ENCODE assay signal across 8 mouse cellular contexts in genomic region chr11:49250422-49251379, GRCm38 (mm10). TPM values are rescaled to one million over a fixed set of nuclear protein-coding genes. Genes with fewer than 3 reads are reported as not detected.
A peak's percentile ranks its signal among the peaks of the same experiment; 100 is the strongest.
DNase-seq lines count a peak whose midpoint lies in the region; ATAC-seq lines count a peak whose summit lies in the region.

No protein-coding gene starts in this region.

- H3K4me2 ChIP-seq in intestine, embryonic 14.5 days (ENCODE audit: low read length) = peak overlapping the region; percentile 87
- peak overlapping the region; percentile 73 for H3K4me2 ChIP-seq in limb, embryonic 12.5 days
- H3K4me2 ChIP-seq in midbrain, embryonic 13.5 days (replicated peaks) = peak overlapping the region; percentile 85

- H3K9me3 ChIP-seq in intestine, embryonic 14.5 days (ENCODE audit: control insufficient read depth, low read length) = no peaks in the 10 kb centered on the region
- no peaks in the 10 kb centered on the region for H3K9me3 ChIP-seq in limb, embryonic 12.5 days
- no peaks in the 10 kb centered on the region for H3K9me3 ChIP-seq in midbrain, embryonic 13.5 days

- H3K9ac ChIP-seq in intestine, embryonic 14.5 days (ENCODE audit: low read length) = peak overlapping the region; percentile 78
- peak overlapping the region; percentile 93 for H3K9ac ChIP-seq in limb, embryonic 12.5 days (replicated peaks)
- peak overlapping the region; percentile 84 for H3K9ac ChIP-seq in midbrain, embryonic 13.5 days (replicated peaks)

- peaks cover 51% of the 10 kb centered on the region for H3K4me1 ChIP-seq in intestine, embryonic 14.5 days (replicated peaks; ENCODE audit: control insufficient read depth, insufficient read depth, low read length)
- peaks cover 38% of the 10 kb centered on the region for H3K4me1 ChIP-seq in limb, embryonic 12.5 days (replicated peaks)
- peaks cover 53% of the 10 kb centered on the region for H3K4me1 ChIP-seq in midbrain, embryonic 13.5 days (replicated peaks)

- intact Hi-C loops in gastrocnemius, postnatal 36 days (cut with DNase I) = loop anchor here (2.0 to 10.0 kb wide), 2 partner anchors 48 to 376 kb away; partner anchors contain the start of genes Irgm1 and Zfp62

- ATAC-seq in intestine, embryonic 14.5 days (replicated peaks; ENCODE audit: low FRiP score, low TSS enrichment, low read depth) = peak; percentile 93
- peak; percentile 92 for ATAC-seq in limb, embryonic 12.5 days (ENCODE audit: insufficient number of reproducible peaks, insufficient read depth, low FRiP score, low TSS enrichment, low read depth)
- ATAC-seq in midbrain, embryonic 13.5 days = peak; percentile 92

- H3K27ac ChIP-seq in intestine, embryonic 14.5 days (ENCODE audit: low read depth) = peak overlapping the region; percentile 88
- H3K27ac ChIP-seq in limb, embryonic 12.5 days = peak overlapping the region; percentile 95
- H3K27ac ChIP-seq in midbrain, embryonic 13.5 days = peak overlapping the region; percentile 62

- 2% methylated on average over 45 of the region's 45 CpGs for WGBS in intestine, embryonic 14.5 days
- 2% methylated on average over 45 of the region's 45 CpGs for WGBS in limb, embryonic 12.5 days
- 3% methylated on average over 44 of the region's 45 CpGs for WGBS in midbrain, embryonic 13.5 days

- H3K36me3 ChIP-seq in intestine, embryonic 14.5 days (ENCODE audit: control insufficient read depth, insufficient read depth, low read length) = peaks cover 31% of the 10 kb centered on the region
- peaks cover 36% of the 10 kb centered on the region for H3K36me3 ChIP-seq in limb, embryonic 12.5 days
- H3K36me3 ChIP-seq in midbrain, embryonic 13.5 days = peaks cover 16% of the 10 kb centered on the region

- DNase-seq in layer of hippocampus, adult 11-12 months (ENCODE audit: low spot score) = peak; percentile 75
- DNase-seq in layer of hippocampus, adult 9-10 months (ENCODE audit: low spot score) = no peak
- peak; percentile 71 for DNase-seq in embryo, embryonic 11.5 days (ENCODE audit: low read depth, low spot score)
- DNase-seq in gastrocnemius, postnatal 36 days = peak; percentile 88 to 89
- peak; percentile 91 for DNase-seq in intestine, embryonic 14.5 days (ENCODE audit: low spot score)
- peak; percentile 81 for DNase-seq in skeletal muscle tissue, adult 2 months (ENCODE audit: low read depth, low spot score)

- H3K27me3 ChIP-seq in intestine, embryonic 14.5 days (replicated peaks; ENCODE audit: control insufficient read depth, insufficient read depth, low read length) = no peaks in the 10 kb centered on the region
- no peaks in the 10 kb centered on the region for H3K27me3 ChIP-seq in limb, embryonic 12.5 days
- no peaks in the 10 kb centered on the region for H3K27me3 ChIP-seq in midbrain, embryonic 13.5 days

- H3K4me3 ChIP-seq in intestine, embryonic 14.5 days (ENCODE audit: low read depth, low read length) = peak overlapping the region; percentile 65
- H3K4me3 ChIP-seq in limb, embryonic 12.5 days (replicated peaks) = peak overlapping the region; percentile 75
- peak overlapping the region; percentile 59 for H3K4me3 ChIP-seq in midbrain, embryonic 13.5 days (replicated peaks)

RNA-seq across cellular contexts. Expression of gene Mgat1, which starts 6.7 kb away (rescaled TPM):
- total RNA-seq in gastrocnemius, postnatal 36 days (2021) = 10 to 100 TPM; 41.3 to 41.5 TPM
- polyA plus RNA-seq in intestine, embryonic 14.5 days (2014; fragmentation: Nextera tagmentation; extraction: Ambion mirVana) = 52.9 and 55.4 TPM in 2 replicates
- polyA plus RNA-seq in limb, embryonic 12.5 days (2016; fragmentation: Nextera tagmentation; extraction: Ambion mirVana) = 46.0 and 49.1 TPM in 2 replicates
- polyA plus RNA-seq in midbrain, embryonic 13.5 days (2015; fragmentation: Nextera tagmentation; extraction: Ambion mirVana) = 29.3 and 32.1 TPM in 2 replicates

RNA-seq across cellular contexts. Expression of gene Olfr1393, which starts 27.4 kb away (rescaled TPM):
- not detected for total RNA-seq in gastrocnemius, postnatal 36 days (2021)
- 0.12 TPM in 1 of 2 replicates, not detected in the other for polyA plus RNA-seq in intestine, embryonic 14.5 days (2014; fragmentation: Nextera tagmentation; extraction: Ambion mirVana)
- not detected in 2 replicates for polyA plus RNA-seq in limb, embryonic 12.5 days (2016; fragmentation: Nextera tagmentation; extraction: Ambion mirVana)
- 0.15 TPM in 1 of 2 replicates, not detected in the other for polyA plus RNA-seq in midbrain, embryonic 13.5 days (2015; fragmentation: Nextera tagmentation; extraction: Ambion mirVana)

RNA-seq across cellular contexts. Expression of gene Olfr1392, which starts 34.4 kb away (rescaled TPM):
- total RNA-seq in gastrocnemius, postnatal 36 days (2021) = not detected
- polyA plus RNA-seq in intestine, embryonic 14.5 days (2014; fragmentation: Nextera tagmentation; extraction: Ambion mirVana) = not detected in 2 replicates
- 0.09 TPM in 1 of 2 replicates, not detected in the other for polyA plus RNA-seq in limb, embryonic 12.5 days (2016; fragmentation: Nextera tagmentation; extraction: Ambion mirVana)
- polyA plus RNA-seq in midbrain, embryonic 13.5 days (2015; fragmentation: Nextera tagmentation; extraction: Ambion mirVana) = not detected in 2 replicates

RNA-seq across cellular contexts. Expression of gene Zfp62, which starts 47.6 kb away (rescaled TPM):
- total RNA-seq in gastrocnemius, postnatal 36 days (2021) = 10 to 100 TPM; 17.2 to 20.9 TPM
- 34.5 and 39.6 TPM in 2 replicates for polyA plus RNA-seq in intestine, embryonic 14.5 days (2014; fragmentation: Nextera tagmentation; extraction: Ambion mirVana)
- polyA plus RNA-seq in limb, embryonic 12.5 days (2016; fragmentation: Nextera tagmentation; extraction: Ambion mirVana) = 50.4 and 58.5 TPM in 2 replicates
- polyA plus RNA-seq in midbrain, embryonic 13.5 days (2015; fragmentation: Nextera tagmentation; extraction: Ambion mirVana) = 56.6 and 58.5 TPM in 2 replicates

RNA-seq across cellular contexts. Expression of gene Olfr10, which starts 53.8 kb away (rescaled TPM):
- total RNA-seq in gastrocnemius, postnatal 36 days (2021) = not detected
- polyA plus RNA-seq in intestine, embryonic 14.5 days (2014; fragmentation: Nextera tagmentation; extraction: Ambion mirVana) = not detected in 2 replicates
- not detected in 2 replicates for polyA plus RNA-seq in limb, embryonic 12.5 days (2016; fragmentation: Nextera tagmentation; extraction: Ambion mirVana)
- not detected in 2 replicates for polyA plus RNA-seq in midbrain, embryonic 13.5 days (2015; fragmentation: Nextera tagmentation; extraction: Ambion mirVana)
